Mouse (Mus musculus) ES-E14 (cell line): Measurements from ENCODE around the gene Mras.

ENCODE experiments used
- CHD2 ChIP-seq: IDR thresholded peaks from 2 replicates; pipeline ENCODE4 v1.6.1; 2014; ENCODE audit warnings: mild to moderate bottlenecking, low read depth, low read length, inconsistent platforms
- HCFC1 ChIP-seq: IDR thresholded peaks from 2 replicates; pipeline ENCODE4 v1.6.1; 2012; ENCODE audit warnings: low read length, inconsistent platforms, borderline replicate concordance; ENCODE audit not compliant: insufficient read depth
- ZC3H11A ChIP-seq: IDR thresholded peaks from 2 replicates; pipeline ENCODE4 v1.6.1; 2012; ENCODE audit warnings: low read depth, mild to moderate bottlenecking, inconsistent platforms, low read length, borderline replicate concordance

GRCm38 (mm10) chr9:99451161-99451560, 14.0 kb upstream of the Mras start, which contains the start of gene Nme9:
- TF ChIP-seq CHD2 (no peak), HCFC1 (no peak), ZC3H11A (no peak)
